ENCODE assay signal across 9 mouse cellular contexts in genomic region chr15:101410775-101411174, GRCm38 (mm10). TPM values are rescaled to one million over a fixed set of nuclear protein-coding genes. Genes with fewer than 3 reads are reported as not detected.
DNase-seq lines count a peak whose midpoint lies in the region; ATAC-seq lines count a peak whose summit lies in the region.
"Had no signal": no experiment of that assay in that cellular context is flagged by ENCODE, and none has a peak within 500 bp of the region (broad histone marks: within the 10 kb centered on the region; RNA-seq: fewer than 3 reads in every experiment).

Gene Krt7, plus strand, starts transcription at chr15:101411043.

- H3K4me2 ChIP-seq in midbrain, embryonic 15.5 days: no peak within 1 kb of the TSS
- H3K4me2 ChIP-seq in limb, embryonic 11.5 days (ENCODE audit: low read depth, severe bottlenecking): peak within 1 kb of the TSS; percentile 15; the same call in 1 of the 2 replicates
- peak within 1 kb of the TSS; percentile 48 for H3K4me2 ChIP-seq in stomach, embryonic 15.5 days
- H3K4me2 ChIP-seq in forebrain, embryonic 11.5 days (ENCODE audit: low read depth, low read length, severe bottlenecking): no peak within 1 kb of the TSS
- H3K4me2 ChIP-seq: neural tube, embryonic 12.5 days had no signal

- WGBS in midbrain, embryonic 10.5 days: 48% methylated on average over 2 of the region's 2 CpGs
- 54% methylated on average over 2 of the region's 2 CpGs for WGBS in midbrain, embryonic 15.5 days
- 46% methylated on average over 2 of the region's 2 CpGs for WGBS in limb, embryonic 11.5 days
- 31% methylated on average over 2 of the region's 2 CpGs for WGBS in stomach, embryonic 15.5 days
- WGBS in forebrain, embryonic 11.5 days: 67% methylated on average over 2 of the region's 2 CpGs

- H3K27ac ChIP-seq in midbrain, embryonic 10.5 days (replicated peaks): no peak within 1 kb of the TSS
- H3K27ac ChIP-seq in midbrain, embryonic 15.5 days: no peak within 1 kb of the TSS
- H3K27ac ChIP-seq in limb, embryonic 11.5 days (replicated peaks; ENCODE audit: low read depth, low read length): no peak within 1 kb of the TSS; the same call in 1 of the 2 replicates
- H3K27ac ChIP-seq in stomach, embryonic 15.5 days: peak within 1 kb of the TSS; percentile 76
- H3K27ac ChIP-seq in forebrain, embryonic 11.5 days (ENCODE audit: low read depth, low read length): no peak within 1 kb of the TSS
- H3K27ac ChIP-seq: neural tube, embryonic 12.5 days had no signal

- no peak within 1 kb of the TSS for H3K9ac ChIP-seq in midbrain, embryonic 15.5 days
- no peak within 1 kb of the TSS for H3K9ac ChIP-seq in limb, embryonic 11.5 days (ENCODE audit: low read length)
- H3K9ac ChIP-seq in stomach, embryonic 15.5 days: 0 out of 2 replicates have a peak within 1 kb of the TSS, but pooled peaks have one; percentile 4
- no peak within 1 kb of the TSS for H3K9ac ChIP-seq in forebrain, embryonic 11.5 days (ENCODE audit: low read length)
- H3K9ac ChIP-seq: neural tube, embryonic 12.5 days had no signal

- no peaks in the 10 kb centered on the region for H3K9me3 ChIP-seq in midbrain, embryonic 10.5 days (replicated peaks)
- no peaks in the 10 kb centered on the region for H3K9me3 ChIP-seq in midbrain, embryonic 15.5 days
- no peaks in the 10 kb centered on the region for H3K9me3 ChIP-seq in limb, embryonic 11.5 days (ENCODE audit: control insufficient read depth, low read length)
- no peaks in the 10 kb centered on the region for H3K9me3 ChIP-seq in stomach, embryonic 15.5 days
- no peaks in the 10 kb centered on the region for H3K9me3 ChIP-seq in forebrain, embryonic 11.5 days (ENCODE audit: control insufficient read depth, low read length)
- H3K9me3 ChIP-seq: neural tube, embryonic 12.5 days had no signal

- H3K27me3 ChIP-seq in midbrain, embryonic 10.5 days (ENCODE audit: low read depth, poor library complexity, severe bottlenecking): peaks cover 45% of the 10 kb centered on the region
- peaks cover 10% of the 10 kb centered on the region for H3K27me3 ChIP-seq in midbrain, embryonic 15.5 days (replicated peaks)
- H3K27me3 ChIP-seq in limb, embryonic 11.5 days (ENCODE audit: control insufficient read depth, insufficient read depth, low read length): peaks cover 20% of the 10 kb centered on the region
- H3K27me3 ChIP-seq in stomach, embryonic 15.5 days (replicated peaks): no peaks in the 10 kb centered on the region
- peaks cover 9% of the 10 kb centered on the region for H3K27me3 ChIP-seq in forebrain, embryonic 11.5 days (ENCODE audit: control insufficient read depth, insufficient read depth, low read length)

- ATAC-seq in midbrain, embryonic 15.5 days (replicated peaks): no peak
- peak; percentile 74 to 80 for ATAC-seq in hematopoietic stem cell, adult 5-6 weeks (replicated peaks in 1 of 2; ENCODE audit: insufficient read depth in 1 of 2, low FRiP score in 2 of 2, low TSS enrichment in 1 of 2, low read depth in 1 of 2, poor library complexity in 2 of 2, severe bottlenecking in 2 of 2)
- no peak for ATAC-seq in limb, embryonic 11.5 days (ENCODE audit: insufficient number of reproducible peaks, low FRiP score, low TSS enrichment, low read depth)
- peak; percentile 68; the same call in 1 of the 2 replicates for ATAC-seq in stomach, embryonic 15.5 days (ENCODE audit: insufficient read depth, low FRiP score, low read depth)
- no peak for ATAC-seq in forebrain, embryonic 11.5 days (replicated peaks; ENCODE audit: low FRiP score)

- H3K36me3 ChIP-seq in midbrain, embryonic 10.5 days: no peaks in the 10 kb centered on the region
- no peaks in the 10 kb centered on the region for H3K36me3 ChIP-seq in midbrain, embryonic 15.5 days (replicated peaks)
- no peaks in the 10 kb centered on the region for H3K36me3 ChIP-seq in limb, embryonic 11.5 days (ENCODE audit: control insufficient read depth, insufficient read depth, low read length)
- no peaks in the 10 kb centered on the region for H3K36me3 ChIP-seq in stomach, embryonic 15.5 days
- H3K36me3 ChIP-seq in forebrain, embryonic 11.5 days (ENCODE audit: control insufficient read depth, insufficient read depth, low read length): no peaks in the 10 kb centered on the region
- H3K36me3 ChIP-seq: neural tube, embryonic 12.5 days had no signal

- DNase-seq in midbrain, embryonic 10.5 days (ENCODE audit: low spot score): no peak
- no peak for DNase-seq in limb, embryonic 11.5 days (ENCODE audit: low spot score)
- no peak for DNase-seq in layer of hippocampus, postnatal 14 days (ENCODE audit: low spot score in 2 of 2)
- DNase-seq in forebrain, embryonic 11.5 days (ENCODE audit: low spot score): no peak
- no peak for DNase-seq in gastrocnemius, postnatal 25 days

- H3K4me1 ChIP-seq in midbrain, embryonic 10.5 days: peaks cover 16% of the 10 kb centered on the region
- peaks cover 3% of the 10 kb centered on the region; the same call in 1 of the 2 replicates for H3K4me1 ChIP-seq in midbrain, embryonic 15.5 days
- H3K4me1 ChIP-seq in limb, embryonic 11.5 days (ENCODE audit: control insufficient read depth, insufficient read depth, low read length): peaks cover 14% of the 10 kb centered on the region
- no peaks in the 10 kb centered on the region; the same call in 1 of the 2 replicates for H3K4me1 ChIP-seq in stomach, embryonic 15.5 days
- no peaks in the 10 kb centered on the region for H3K4me1 ChIP-seq in forebrain, embryonic 11.5 days (replicated peaks; ENCODE audit: control insufficient read depth, insufficient read depth, low read length)
- H3K4me1 ChIP-seq: neural tube, embryonic 12.5 days had no signal

- no peak within 1 kb of the TSS for H3K4me3 ChIP-seq in midbrain, embryonic 10.5 days
- no peak within 1 kb of the TSS for H3K4me3 ChIP-seq in midbrain, embryonic 15.5 days
- no peak within 1 kb of the TSS for H3K4me3 ChIP-seq in limb, embryonic 11.5 days (ENCODE audit: low read depth, low read length)
- peak within 1 kb of the TSS; percentile 37 for H3K4me3 ChIP-seq in stomach, embryonic 15.5 days (replicated peaks)
- H3K4me3 ChIP-seq in forebrain, embryonic 11.5 days (ENCODE audit: low read depth, low read length): no peak within 1 kb of the TSS
- H3K4me3 ChIP-seq: neural tube, embryonic 12.5 days had no signal

RNA-seq across cellular contexts. Expression of gene Krt7, which starts in this region (rescaled TPM):
- polyA plus RNA-seq in midbrain, embryonic 10.5 days (2016; fragmentation: Nextera tagmentation; extraction: Ambion mirVana): 9.7 and 11.4 TPM in 2 replicates
- polyA plus RNA-seq in midbrain, embryonic 15.5 days (2015; fragmentation: Nextera tagmentation; extraction: Ambion mirVana): 0.52 and 0.62 TPM in 2 replicates
- 11.5 and 13.9 TPM in 2 replicates for total RNA-seq in hematopoietic stem cell, adult 5-6 weeks (2017)
- 15.2 and 16.1 TPM in 2 replicates for polyA plus RNA-seq in limb, embryonic 11.5 days (2014; fragmentation: Nextera tagmentation; extraction: Ambion mirVana)
- polyA plus RNA-seq in stomach, embryonic 15.5 days (2015; fragmentation: Nextera tagmentation; extraction: Ambion mirVana): 172 and 231 TPM in 2 replicates
- not detected for total RNA-seq in layer of hippocampus, postnatal 14 days (2021)
- 6.8 and 9.3 TPM in 2 replicates for polyA plus RNA-seq in forebrain, embryonic 11.5 days (2014; fragmentation: Nextera tagmentation; extraction: Ambion mirVana)
- total RNA-seq in gastrocnemius, postnatal 25 days (2021): not detected

Comparison
In these comparisons a context has a peak if more than half of its experiments do, and no peak if none do; other contexts are left out.
1. RNA of gene Krt7 (total RNA-seq): 11.5 to 13.9 TPM in hematopoietic stem cell, adult 5-6 weeks; not detected in gastrocnemius, postnatal 25 days and not detected in layer of hippocampus, postnatal 14 days; every median in the first group is over 10 times any median in the second.
2. RNA of gene Krt7 (polyA plus RNA-seq): 172 to 231 TPM in stomach, embryonic 15.5 days; 15.2 to 16.1 TPM in limb, embryonic 11.5 days, 9.7 to 11.4 TPM in midbrain, embryonic 10.5 days, 6.8 to 9.3 TPM in forebrain, embryonic 11.5 days and 0.52 to 0.62 TPM in midbrain, embryonic 15.5 days; every median in the first group is over 10 times any median in the second.
3. ATAC-seq: peak in hematopoietic stem cell, adult 5-6 weeks (2 of 2) and stomach, embryonic 15.5 days (single experiment); none in midbrain, embryonic 15.5 days (single experiment), limb, embryonic 11.5 days (single experiment) and forebrain, embryonic 11.5 days (single experiment).
4. H3K4me2 ChIP-seq: peak in limb, embryonic 11.5 days (single experiment) and stomach, embryonic 15.5 days (single experiment); none in midbrain, embryonic 15.5 days (single experiment) and forebrain, embryonic 11.5 days (single experiment).